Mouse (Mus musculus): ENCODE data around the gene Mef2c. TPM values are rescaled to one million over a fixed set of nuclear protein-coding genes. Genes with fewer than 3 reads are reported as not detected.

The Mef2c gene
- total RNA-seq (2012; rRNA removed): 99.9 and 113 TPM in 2 replicates
- 107 and 134 TPM in 2 replicates for total RNA-seq (2014; rRNA removed)
- 159 and 199 TPM in 2 replicates for polyA plus RNA-seq (2012; ENCODE audit: insufficient read length, low read depth)

- Histone ChIP-seq H3K4me2 (ENCODE audit: insufficient read depth, low read depth, poor library complexity, severe bottlenecking) (peak within 1 kb of the TSS; percentile 67; the same call in 1 of the 2 replicates), H3K27ac (ENCODE audit: insufficient read depth, low read depth) (no peak within 1 kb of the TSS), H3K4me1 (ENCODE audit: control insufficient read depth in 1 of 2, insufficient read depth in 2 of 2) (no peaks in the 10 kb centered on the region), H3K36me3 (replicated peaks in 1 of 2; ENCODE audit: control insufficient read depth in 1 of 2, insufficient read depth in 1 of 2, low read length in 1 of 2) (no peaks in the 10 kb centered on the region), H3K79me2 (replicated peaks; ENCODE audit: control insufficient read depth, extremely low read depth, insufficient read depth, poor library complexity, severe bottlenecking) (no peaks in the 10 kb centered on the region), H3K4me3 (replicated peaks in 1 of 3; ENCODE audit: low read depth in 2 of 3, low read length in 2 of 3, poor library complexity in 1 of 3) (no peak within 1 kb of the TSS), H3K9ac (ENCODE audit: insufficient read depth, low read depth) (no peak within 1 kb of the TSS), H3K27me3 (replicated peaks) (no peaks in the 10 kb centered on the region), H3K9me3 (replicated peaks; ENCODE audit: low read length) (no peaks in the 10 kb centered on the region)
- dilution Hi-C loops (cut with MboI; ENCODE audit: extremely low pct_ligation_motif_present, extremely low pct_unique_long_range_greater_than_20kb, low sequenced_read_pairs) (no loop called here), in situ Hi-C loops (cut with MboI; ENCODE audit: low pct_ligation_motif_present, low pct_unique_long_range_greater_than_20kb, low sequenced_read_pairs) (no loop called here)
- TF ChIP-seq ETS1 (conservative IDR thresholded peaks at IDR 0.05; ENCODE audit: low read depth, low read length) (no peak), HCFC1 (IDR thresholded peaks at IDR 0.05; ENCODE audit: low read depth, low read length) (no peak), MEF2A (IDR thresholded peaks at IDR 0.05; ENCODE audit: borderline replicate concordance, low read depth, low read length) (no peak), TBP (conservative IDR thresholded peaks at IDR 0.05; ENCODE audit: low read depth, low read length) (no peak), MYC (IDR thresholded peaks at IDR 0.05; ENCODE audit: low read depth, low read length) (no peak), TCF12 (IDR thresholded peaks at IDR 0.05; ENCODE audit: low read depth, low read length) (no peak), ZKSCAN1 (IDR thresholded peaks at IDR 0.05; ENCODE audit: borderline replicate concordance, low read depth, low read length) (no peak), GABPA (IDR thresholded peaks at IDR 0.05; ENCODE audit: insufficient replicate concordance, low read depth, low read length) (no peak), ELF1 (IDR thresholded peaks at IDR 0.05; ENCODE audit: low read depth, low read length) (no peak), KAT2A (IDR thresholded peaks at IDR 0.05; ENCODE audit: insufficient replicate concordance, low read length) (no peak), IRF4 (IDR thresholded peaks at IDR 0.05; ENCODE audit: low read depth, low read length) (no peak), NELFE (IDR thresholded peaks at IDR 0.05; ENCODE audit: low read depth, low read length) (no peak), USF2 (conservative IDR thresholded peaks at IDR 0.05; ENCODE audit: low read depth, low read length) (no peak), CTCF (conservative IDR thresholded peaks at IDR 0.05 in 1 of 2, IDR thresholded peaks at IDR 0.05 in 1 of 2; ENCODE audit: low read depth in 2 of 2, low read length in 2 of 2) (no peak), UBTF (IDR thresholded peaks at IDR 0.05; ENCODE audit: low read depth, low read length) (no peak), CHD1 (IDR thresholded peaks at IDR 0.05; ENCODE audit: low read depth, low read length) (no peak), JUND (conservative IDR thresholded peaks at IDR 0.05; ENCODE audit: low read depth, low read length) (no peak), ZNF384 (IDR thresholded peaks at IDR 0.05; ENCODE audit: low read depth, low read length) (no peak), MXI1 (IDR thresholded peaks at IDR 0.05; ENCODE audit: low read depth, low read length) (no peak)
- DNase-seq (ENCODE audit: extremely low read depth): no peak
Observed at GRCm38 (mm10) chr13:83503919-83504318, at the start of gene Mef2c. Gene Mef2c, plus strand, starts transcription at chr13:83504034.

- H3K4me2 ChIP-seq (ENCODE audit: insufficient read depth, low read depth, poor library complexity, severe bottlenecking): no peak overlapping the region
- dilution Hi-C loops (cut with MboI; ENCODE audit: extremely low pct_ligation_motif_present, extremely low pct_unique_long_range_greater_than_20kb, low sequenced_read_pairs) (no loop called here), in situ Hi-C loops (cut with MboI; ENCODE audit: low pct_ligation_motif_present, low pct_unique_long_range_greater_than_20kb, low sequenced_read_pairs) (no loop called here)
- H3K4me3 ChIP-seq (replicated peaks in 1 of 3; ENCODE audit: low read depth in 2 of 3, low read length in 2 of 3, poor library complexity in 1 of 3): no peak overlapping the region
- H3K27ac ChIP-seq (ENCODE audit: insufficient read depth, low read depth): no peak overlapping the region
- no peaks in the 10 kb centered on the region for H3K9me3 ChIP-seq (replicated peaks; ENCODE audit: low read length)
- TF ChIP-seq MXI1 (IDR thresholded peaks at IDR 0.05; ENCODE audit: low read depth, low read length) (no peak), ETS1 (conservative IDR thresholded peaks at IDR 0.05; ENCODE audit: low read depth, low read length) (no peak), GABPA (IDR thresholded peaks at IDR 0.05; ENCODE audit: insufficient replicate concordance, low read depth, low read length) (no peak), RCOR1 (conservative IDR thresholded peaks at IDR 0.05; ENCODE audit: low read depth, low read length) (no peak), MAFK (IDR thresholded peaks at IDR 0.05; ENCODE audit: insufficient replicate concordance, low read length) (no peak), MAZ (IDR thresholded peaks at IDR 0.05; ENCODE audit: low read depth, low read length) (no peak), ZKSCAN1 (IDR thresholded peaks at IDR 0.05; ENCODE audit: borderline replicate concordance, low read depth, low read length) (no peak), CHD2 (IDR thresholded peaks at IDR 0.05; ENCODE audit: low read length) (no peak), E2F4 (IDR thresholded peaks at IDR 0.05; ENCODE audit: insufficient replicate concordance, low read depth, low read length) (no peak), MEF2A (IDR thresholded peaks at IDR 0.05; ENCODE audit: borderline replicate concordance, low read depth, low read length) (no peak), CHD1 (IDR thresholded peaks at IDR 0.05; ENCODE audit: low read depth, low read length) (no peak), EP300 (IDR thresholded peaks at IDR 0.05; ENCODE audit: low read length) (no peak), HCFC1 (IDR thresholded peaks at IDR 0.05; ENCODE audit: low read depth, low read length) (no peak), PAX5 (IDR thresholded peaks at IDR 0.05; ENCODE audit: low read length) (no peak), UBTF (IDR thresholded peaks at IDR 0.05; ENCODE audit: low read depth, low read length) (no peak), TBP (conservative IDR thresholded peaks at IDR 0.05; ENCODE audit: low read depth, low read length) (no peak)
- H3K27me3 ChIP-seq (replicated peaks): no peaks in the 10 kb centered on the region
- no peak overlapping the region for H3K9ac ChIP-seq (ENCODE audit: insufficient read depth, low read depth)
- no peak for DNase-seq (ENCODE audit: extremely low read depth)
- H3K36me3 ChIP-seq (replicated peaks in 1 of 2; ENCODE audit: control insufficient read depth in 1 of 2, insufficient read depth in 1 of 2, low read length in 1 of 2): no peaks in the 10 kb centered on the region
- peaks cover 0 to 3% of the 10 kb centered on the region in 2 experiments; a peak in 1 of 4 replicates for H3K4me1 ChIP-seq (ENCODE audit: control insufficient read depth in 1 of 2, insufficient read depth in 2 of 2)
- H3K79me2 ChIP-seq (replicated peaks; ENCODE audit: control insufficient read depth, extremely low read depth, insufficient read depth, poor library complexity, severe bottlenecking): no peaks in the 10 kb centered on the region
Observed at GRCm38 (mm10) chr13:83458729-83459128, 45.1 kb upstream of the Mef2c start.

All from CH12.LX (cell line).